Comparison of ENCODE assay signal across 12 mouse cellular contexts in genomic region chr4:125728091-125728863, GRCm38 (mm10).
A peak's percentile ranks its signal among the peaks of the same experiment; 100 is the strongest.
DNase-seq lines count a peak whose midpoint lies in the region; ATAC-seq and TF ChIP-seq lines count a peak whose summit lies in the region.
"Had no signal": no experiment of that assay in that cellular context is flagged by ENCODE, and none has a peak within 500 bp of the region (broad histone marks: within the 10 kb centered on the region; RNA-seq: fewer than 3 reads in every experiment).

No protein-coding gene starts in this region.

- peaks cover 49% of the 10 kb centered on the region for H3K4me1 ChIP-seq in forebrain, embryonic 10.5 days
- peaks cover 15% of the 10 kb centered on the region for H3K4me1 ChIP-seq in forebrain, embryonic 14.5 days (ENCODE audit: control insufficient read depth, insufficient read depth, low read length)
- H3K4me1 ChIP-seq in E14TG2a.4 (replicated peaks; ENCODE audit: low read depth, low read length), result peaks cover 82% of the 10 kb centered on the region
- peaks cover 38% of the 10 kb centered on the region for H3K4me1 ChIP-seq in embryonic facial prominence, embryonic 13.5 days
- H3K4me1 ChIP-seq in midbrain, embryonic 12.5 days, result peaks cover 32% of the 10 kb centered on the region

- WGBS in forebrain, embryonic 10.5 days, result 4% methylated on average over 15 of the region's 15 CpGs
- WGBS in forebrain, embryonic 14.5 days, result 11% methylated on average over 15 of the region's 15 CpGs
- 11% methylated on average over 15 of the region's 15 CpGs for WGBS in embryonic facial prominence, embryonic 13.5 days
- 8% methylated on average over 15 of the region's 15 CpGs for WGBS in midbrain, embryonic 12.5 days

- DNase-seq in forebrain, embryonic 10.5 days (ENCODE audit: extremely low spot score, low spot score), result no peak
- no peak for DNase-seq in forebrain, embryonic 14.5 days (ENCODE audit: low spot score)
- DNase-seq in left cerebral cortex, postnatal 25 days (ENCODE audit: low spot score in 2 of 2), result no peak
- no peak for DNase-seq in thymus, postnatal 14 days
- no peak for DNase-seq in gastrocnemius, adult 8-10 months (ENCODE audit: low spot score in 2 of 2)
- DNase-seq: liver; lung, postnatal 14 days; right cerebral cortex, adult 18-20 months had no signal

- H3K36me3 ChIP-seq in forebrain, embryonic 10.5 days (replicated peaks), result no peaks in the 10 kb centered on the region
- no peaks in the 10 kb centered on the region for H3K36me3 ChIP-seq in forebrain, embryonic 14.5 days (ENCODE audit: control insufficient read depth, insufficient read depth, low read length)
- H3K36me3 ChIP-seq in E14TG2a.4 (ENCODE audit: insufficient read depth, low read length), result no peaks in the 10 kb centered on the region
- no peaks in the 10 kb centered on the region for H3K36me3 ChIP-seq in embryonic facial prominence, embryonic 13.5 days
- no peaks in the 10 kb centered on the region for H3K36me3 ChIP-seq in midbrain, embryonic 12.5 days

- no peak for TF ChIP-seq CTCF in E14TG2a.4 (conservative IDR thresholded peaks at IDR 0.05; ENCODE audit: low read length)

- H3K27me3 ChIP-seq in forebrain, embryonic 10.5 days (ENCODE audit: poor library complexity, severe bottlenecking), result peaks cover 99% of the 10 kb centered on the region
- peaks cover 36% of the 10 kb centered on the region for H3K27me3 ChIP-seq in forebrain, embryonic 14.5 days (replicated peaks; ENCODE audit: control insufficient read depth, insufficient read depth, low read length)
- H3K27me3 ChIP-seq in E14TG2a.4 (ENCODE audit: insufficient read depth, low read length), result peaks cover 22% of the 10 kb centered on the region
- peaks cover 57% of the 10 kb centered on the region for H3K27me3 ChIP-seq in embryonic facial prominence, embryonic 13.5 days
- H3K27me3 ChIP-seq in midbrain, embryonic 12.5 days, result peaks cover 78% of the 10 kb centered on the region

- H3K9ac ChIP-seq in forebrain, embryonic 14.5 days (ENCODE audit: low read length), result no peak overlapping the region
- H3K9ac ChIP-seq in embryonic facial prominence, embryonic 13.5 days, result peak overlapping the region; percentile 46; the same call in 1 of the 2 replicates
- H3K9ac ChIP-seq in midbrain, embryonic 12.5 days (replicated peaks), result peak overlapping the region; percentile 4; the same call in 1 of the 2 replicates

- H3K4me3 ChIP-seq in forebrain, embryonic 10.5 days, result no peak overlapping the region
- no peak overlapping the region for H3K4me3 ChIP-seq in forebrain, embryonic 14.5 days (ENCODE audit: low read depth, low read length)
- H3K4me3 ChIP-seq in E14TG2a.4 (replicated peaks; ENCODE audit: low read length), result peak overlapping the region; percentile 72
- peak overlapping the region; percentile 26 for H3K4me3 ChIP-seq in embryonic facial prominence, embryonic 13.5 days
- H3K4me3 ChIP-seq in midbrain, embryonic 12.5 days, result peak overlapping the region; percentile 30
- H3K4me3 ChIP-seq: myocyte had no signal

- intact Hi-C loops in left cerebral cortex, postnatal 25 days (cut with DNase I), result no loop called here

- H3K27ac ChIP-seq in forebrain, embryonic 10.5 days, result peak overlapping the region; percentile 25; the same call in 1 of the 2 replicates
- H3K27ac ChIP-seq in forebrain, embryonic 14.5 days (ENCODE audit: low read depth, low read length), result no peak overlapping the region
- no peak overlapping the region for H3K27ac ChIP-seq in embryonic facial prominence, embryonic 13.5 days
- H3K27ac ChIP-seq in midbrain, embryonic 12.5 days (replicated peaks), result peak overlapping the region; percentile 69; the same call in 1 of the 2 replicates

- no peak for ATAC-seq in forebrain, embryonic 14.5 days
- ATAC-seq in embryonic facial prominence, embryonic 13.5 days (ENCODE audit: insufficient number of reproducible peaks, insufficient read depth, low FRiP score, low TSS enrichment, low read depth), result no peak
- no peak for ATAC-seq in midbrain, embryonic 12.5 days (ENCODE audit: low FRiP score, low read depth)

- H3K4me2 ChIP-seq in forebrain, embryonic 14.5 days (ENCODE audit: low read length), result no peak overlapping the region
- H3K4me2 ChIP-seq in embryonic facial prominence, embryonic 13.5 days, result peak overlapping the region; percentile 55
- peak overlapping the region; percentile 56 for H3K4me2 ChIP-seq in midbrain, embryonic 12.5 days (replicated peaks)

- no peaks in the 10 kb centered on the region for H3K9me3 ChIP-seq in forebrain, embryonic 10.5 days
- H3K9me3 ChIP-seq in forebrain, embryonic 14.5 days (replicated peaks; ENCODE audit: control insufficient read depth, low read length), result no peaks in the 10 kb centered on the region
- H3K9me3 ChIP-seq in E14TG2a.4 (ENCODE audit: low read length), result no peaks in the 10 kb centered on the region
- no peaks in the 10 kb centered on the region for H3K9me3 ChIP-seq in embryonic facial prominence, embryonic 13.5 days
- no peaks in the 10 kb centered on the region for H3K9me3 ChIP-seq in midbrain, embryonic 12.5 days

Comparison
In these comparisons a context has a peak if more than half of its experiments do, and no peak if none do; other contexts are left out.
1. H3K27ac ChIP-seq: peak in forebrain, embryonic 10.5 days (single experiment) and midbrain, embryonic 12.5 days (single experiment); none in forebrain, embryonic 14.5 days (single experiment) and embryonic facial prominence, embryonic 13.5 days (single experiment).
2. H3K4me3 ChIP-seq: peak in E14TG2a.4 (single experiment), embryonic facial prominence, embryonic 13.5 days (single experiment) and midbrain, embryonic 12.5 days (single experiment); none in forebrain, embryonic 10.5 days (single experiment) and forebrain, embryonic 14.5 days (single experiment).